In genomic region chr7:139145891-139146290, GRCm38 (mm10) we compare ENCODE assay signal across 22 mouse cellular contexts.
DNase-seq lines count a peak whose midpoint lies in the region; ATAC-seq and TF ChIP-seq lines count a peak whose summit lies in the region.
"Had no signal": no experiment of that assay in that cellular context is flagged by ENCODE, and none has a peak within 500 bp of the region (broad histone marks: within the 10 kb centered on the region; RNA-seq: fewer than 3 reads in every experiment).

No protein-coding gene starts in this region.

- no peak for TF ChIP-seq POLR2A in heart, adult 2 months (IDR thresholded peaks at IDR 0.05; ENCODE audit: insufficient read depth, low read depth, low read length)
- no peak for TF ChIP-seq POLR2A in bone marrow macrophage, adult 2 months (IDR thresholded peaks at IDR 0.05; ENCODE audit: borderline replicate concordance, low read depth, low read length)
- no peak for TF ChIP-seq POLR2A in myocyte (IDR thresholded peaks at IDR 0.05; ENCODE audit: insufficient read length, low read depth)

- no peak for TF ChIP-seq EP300 in heart, adult 2 months (IDR thresholded peaks at IDR 0.05; ENCODE audit: insufficient read depth, low read depth, low read length)
- TF ChIP-seq EP300 in stomach, postnatal 0 days (optimal IDR thresholded peaks at IDR 0.05), result no peak

- no peak for ATAC-seq in stomach, postnatal 0 days (ENCODE audit: low FRiP score, low TSS enrichment)
- ATAC-seq: forebrain, embryonic 13.5 days; liver, embryonic 12.5 days; midbrain, embryonic 16.5 days had no signal

- no peak for TF ChIP-seq CTCF in heart, adult 2 months (IDR thresholded peaks at IDR 0.05)
- no peak for TF ChIP-seq CTCF in bone marrow macrophage, adult 2 months (IDR thresholded peaks at IDR 0.05; ENCODE audit: low read depth, low read length)
- TF ChIP-seq CTCF in stomach, postnatal 0 days (IDR thresholded peaks at IDR 0.05; ENCODE audit: low read depth), result no peak

- H3K27ac ChIP-seq in heart, adult 2 months, result peak overlapping the region; percentile 9; the same call in 1 of the 2 replicates
- H3K27ac ChIP-seq in bone marrow macrophage, adult 2 months (ENCODE audit: insufficient read depth, low read depth, low read length), result peak overlapping the region; percentile 35; the same call in 1 of the 2 replicates
- no peak overlapping the region for H3K27ac ChIP-seq in stomach, postnatal 0 days (replicated peaks)
- H3K27ac ChIP-seq: embryonic facial prominence, embryonic 15.5 days; forebrain, embryonic 13.5 days; heart, embryonic 15.5 days; limb, embryonic 10.5 days; liver, embryonic 12.5 days; neural tube, embryonic 12.5 days had no signal

- no peak overlapping the region for H3K9ac ChIP-seq in heart, adult 2 months (ENCODE audit: low read depth, low read length)
- H3K9ac ChIP-seq in stomach, postnatal 0 days (ENCODE audit: low read length), result no peak overlapping the region
- H3K9ac ChIP-seq: embryonic facial prominence, embryonic 15.5 days; forebrain, embryonic 13.5 days; heart, embryonic 15.5 days; liver, embryonic 12.5 days; lung, embryonic 14.5 days; neural tube, embryonic 12.5 days had no signal

- intact Hi-C loops in heart, adult 2 months (cut with DNase I), result loop anchor here (5.0 kb wide), 1 partner anchor 41 kb away; no protein-coding TSS in a partner anchor

- no peaks in the 10 kb centered on the region for H3K36me3 ChIP-seq in heart, adult 2 months (ENCODE audit: control insufficient read depth, insufficient read depth, low read length)
- no peaks in the 10 kb centered on the region for H3K36me3 ChIP-seq in myocyte (ENCODE audit: control insufficient read depth, insufficient read depth)
- no peaks in the 10 kb centered on the region for H3K36me3 ChIP-seq in stomach, postnatal 0 days (ENCODE audit: control insufficient read depth, insufficient read depth, low read length)
- H3K36me3 ChIP-seq: embryonic facial prominence, embryonic 15.5 days; heart, embryonic 15.5 days; limb, embryonic 10.5 days; liver, embryonic 12.5 days; neural tube, embryonic 12.5 days had no signal

- H3K9me3 ChIP-seq in stomach, postnatal 0 days (ENCODE audit: control insufficient read depth, low read length), result no peaks in the 10 kb centered on the region
- H3K9me3 ChIP-seq: embryonic facial prominence, embryonic 15.5 days; forebrain, embryonic 13.5 days; heart, embryonic 15.5 days; limb, embryonic 10.5 days; liver, embryonic 12.5 days; neural tube, embryonic 12.5 days had no signal

- no peak overlapping the region for H3K4me3 ChIP-seq in heart, adult 2 months
- H3K4me3 ChIP-seq in bone marrow macrophage, adult 2 months (ENCODE audit: insufficient read depth, low read length), result no peak overlapping the region
- no peak overlapping the region for H3K4me3 ChIP-seq in myocyte
- H3K4me3 ChIP-seq in stomach, postnatal 0 days (ENCODE audit: low read depth, low read length), result no peak overlapping the region
- H3K4me3 ChIP-seq: embryonic facial prominence, embryonic 15.5 days; forebrain, embryonic 13.5 days; heart, embryonic 15.5 days; left cerebral cortex, adult 2 months; limb, embryonic 10.5 days; liver, embryonic 12.5 days; neural tube, embryonic 12.5 days had no signal

- DNase-seq in heart, adult 2 months, result no peak
- no peak for DNase-seq in heart, postnatal 4 days
- peak; percentile 61 for DNase-seq in layer of hippocampus, adult 9-11 months
- no peak for DNase-seq in layer of hippocampus, postnatal 36 days
- DNase-seq in stomach, postnatal 0 days (ENCODE audit: low spot score), result no peak
- DNase-seq in cerebellum, postnatal 10 days, result no peak
- DNase-seq: cerebellum, adult 2 months; kidney, adult 18-20 months; kidney, postnatal 4 days; lung, embryonic 14.5 days; right cerebral cortex, postnatal 14 days; thymus, postnatal 25 days had no signal

- WGBS in heart, adult 2 months, result 29% methylated on average over 7 of the region's 7 CpGs
- WGBS in stomach, postnatal 0 days, result 49% methylated on average over 7 of the region's 7 CpGs

- H3K79me2 ChIP-seq in heart, adult 2 months (replicated peaks; ENCODE audit: control insufficient read depth, insufficient read depth, low read length), result no peaks in the 10 kb centered on the region
- no peaks in the 10 kb centered on the region for H3K79me2 ChIP-seq in myocyte (ENCODE audit: control insufficient read depth, insufficient read depth)

- peak overlapping the region; percentile 62 for H3K4me2 ChIP-seq in myocyte (ENCODE audit: low read depth)
- H3K4me2 ChIP-seq in stomach, postnatal 0 days (replicated peaks; ENCODE audit: low read depth), result no peak overlapping the region
- H3K4me2 ChIP-seq: embryonic facial prominence, embryonic 15.5 days; forebrain, embryonic 13.5 days; heart, embryonic 15.5 days; liver, embryonic 12.5 days; lung, embryonic 14.5 days; neural tube, embryonic 12.5 days had no signal

- no peak overlapping the region for H3ac ChIP-seq in myocyte (ENCODE audit: control insufficient read depth, insufficient read length)

- H3K27me3 ChIP-seq in heart, adult 2 months (ENCODE audit: control insufficient read depth, insufficient read depth, low read length), result no peaks in the 10 kb centered on the region
- H3K27me3 ChIP-seq in myocyte (ENCODE audit: control insufficient read depth, insufficient read depth, insufficient read length), result no peaks in the 10 kb centered on the region
- no peaks in the 10 kb centered on the region; the same call in 1 of the 2 replicates for H3K27me3 ChIP-seq in stomach, postnatal 0 days (ENCODE audit: control insufficient read depth, insufficient read depth, low read length)
- H3K27me3 ChIP-seq: embryonic facial prominence, embryonic 15.5 days; neural tube, embryonic 12.5 days had no signal

- peaks cover 5% of the 10 kb centered on the region; the same call in 1 of the 2 replicates for H3K4me1 ChIP-seq in heart, adult 2 months (ENCODE audit: control insufficient read depth, insufficient read depth, low read length)
- H3K4me1 ChIP-seq in bone marrow macrophage, adult 2 months (ENCODE audit: control insufficient read depth, insufficient read depth, low read length), result peaks cover 24% of the 10 kb centered on the region
- H3K4me1 ChIP-seq in stomach, postnatal 0 days (replicated peaks; ENCODE audit: control insufficient read depth, insufficient read depth), result no peaks in the 10 kb centered on the region

TF ChIP-seq in myocyte, 11 proteins besides CTCF, POLR2A, EP300 and RAD21:
- TF ChIP-seq REST (IDR thresholded peaks at IDR 0.05; ENCODE audit: insufficient read depth, insufficient read length) (no peak), E2F4 (IDR thresholded peaks at IDR 0.05; ENCODE audit: insufficient read depth) (no peak), CEBPB (IDR thresholded peaks at IDR 0.05; ENCODE audit: insufficient read depth, poor library complexity, severe bottlenecking) (0 out of 2 replicates have a peak, but pooled peaks have one; percentile 6), MAX (IDR thresholded peaks at IDR 0.05; ENCODE audit: low read depth) (no peak), POLR2AphosphoS2 (IDR thresholded peaks at IDR 0.05; ENCODE audit: insufficient read length, low read depth) (no peak), SRF (IDR thresholded peaks at IDR 0.05; ENCODE audit: control insufficient read depth, insufficient read length, low read depth) (no peak), TCF3 (IDR thresholded peaks at IDR 0.05; ENCODE audit: insufficient read length, low read depth) (peak; percentile 22), MYOD1 (IDR thresholded peaks at IDR 0.05; ENCODE audit: control insufficient read depth in 1 of 3, insufficient read length in 2 of 3, low read depth in 2 of 3) (peak in 2 of 3 experiments; percentile 73 to 84), USF1 (IDR thresholded peaks at IDR 0.05; ENCODE audit: low read depth) (no peak), MYOG (IDR thresholded peaks at IDR 0.05; ENCODE audit: control insufficient read depth in 1 of 3, insufficient read depth in 1 of 3, insufficient read length in 2 of 3, low read depth in 2 of 3) (peak; percentile 4 to 86 (median 38)), TCF12 (IDR thresholded peaks at IDR 0.05; ENCODE audit: insufficient read depth, poor library complexity, severe bottlenecking) (peak; percentile 44)
